21 mouse cellular contexts compared by ENCODE assay signal in genomic region chr12:8878752-8879151, GRCm38 (mm10). TPM values are rescaled to one million over a fixed set of nuclear protein-coding genes. Genes with fewer than 3 reads are reported as not detected.
A peak's percentile ranks its signal among the peaks of the same experiment; 100 is the strongest.
DNase-seq lines count a peak whose midpoint lies in the region; ATAC-seq and TF ChIP-seq lines count a peak whose summit lies in the region.
"Had no signal": no experiment of that assay in that cellular context is flagged by ENCODE, and none has a peak within 500 bp of the region (broad histone marks: within the 10 kb centered on the region; RNA-seq: fewer than 3 reads in every experiment).

No protein-coding gene starts in this region.

- peak; percentile 53 for ATAC-seq in liver, postnatal 0 days
- no peak for ATAC-seq in liver, embryonic 11.5 days (replicated peaks; ENCODE audit: low FRiP score)
- ATAC-seq: activated CD4-positive, CD25-positive, alpha-beta regulatory T cell, adult 4 months; CD4-positive, CD25-positive, alpha-beta regulatory T cell, adult 4 months; Patski had no signal

- TF ChIP-seq POLR2A in liver, adult 2 months (IDR thresholded peaks at IDR 0.05; ENCODE audit: extremely low read depth, insufficient read depth, low read length), result no peak
- TF ChIP-seq POLR2A in lung, adult 2 months (IDR thresholded peaks at IDR 0.05; ENCODE audit: borderline replicate concordance, extremely low read depth, low read depth, low read length), result no peak

- no peak for TF ChIP-seq EP300 in liver, postnatal 0 days (IDR thresholded peaks at IDR 0.05; ENCODE audit: low read depth)

- peak; percentile 93 for DNase-seq in liver, adult 2 months (ENCODE audit: extremely low read depth, low read depth, low spot score)
- DNase-seq in liver, result no peak
- no peak for DNase-seq in liver, postnatal 0 days
- no peak for DNase-seq in liver, embryonic 11.5 days (ENCODE audit: low spot score)
- DNase-seq in limb, embryonic 10.5 days (ENCODE audit: low spot score), result no peak
- no peak for DNase-seq in lung, adult 2 months
- DNase-seq: adrenal gland, adult 2 months; adrenal gland, adult 8-10 months; adrenal gland, postnatal 10 days; adrenal gland, postnatal 14 days; adrenal gland, postnatal 25 days; adrenal gland, postnatal 36 days; B cell, adult 2 months; cerebellum, adult 11 months; cerebellum, adult 11-12 months; cerebellum, adult 18-20 months had no signal

- peak overlapping the region; percentile 24 for H3K27ac ChIP-seq in liver, adult 2 months (replicated peaks; ENCODE audit: insufficient read depth, low read depth, low read length)
- no peak overlapping the region for H3K27ac ChIP-seq in liver, postnatal 0 days (ENCODE audit: low read depth)
- H3K27ac ChIP-seq in liver, embryonic 11.5 days (ENCODE audit: low read depth, low read length), result no peak overlapping the region
- 0 out of 2 replicates have a peak overlapping the region, but pooled peaks have one; percentile 50 for H3K27ac ChIP-seq in limb, embryonic 10.5 days

- no peak overlapping the region for H3K4me2 ChIP-seq in liver, postnatal 0 days (ENCODE audit: low read depth, low read length)
- H3K4me2 ChIP-seq in liver, embryonic 11.5 days, result no peak overlapping the region

- no peak overlapping the region for H3K4me3 ChIP-seq in liver, adult 2 months (ENCODE audit: insufficient read depth, low read depth, low read length)
- H3K4me3 ChIP-seq in liver, postnatal 0 days (ENCODE audit: low read depth, low read length), result no peak overlapping the region
- H3K4me3 ChIP-seq in liver, embryonic 11.5 days (ENCODE audit: low read depth, low read length), result no peak overlapping the region
- H3K4me3 ChIP-seq in limb, embryonic 10.5 days, result no peak overlapping the region
- no peak overlapping the region for H3K4me3 ChIP-seq in lung, adult 2 months (replicated peaks; ENCODE audit: extremely low read depth, low read depth, low read length)

- H3K79me2 ChIP-seq in liver, adult 2 months (ENCODE audit: control insufficient read depth, insufficient read depth, low read length), result no peaks in the 10 kb centered on the region

- WGBS in liver, adult 2 months, result 21% methylated on average over 2 of the region's 2 CpGs
- WGBS in liver, postnatal 0 days (ENCODE audit: insufficient replicate concordance), result 77% methylated on average over 2 of the region's 2 CpGs
- WGBS in liver, embryonic 11.5 days, result 81% methylated on average over 2 of the region's 2 CpGs
- WGBS in limb, embryonic 10.5 days, result 92% methylated on average over 2 of the region's 2 CpGs
- WGBS in lung, adult 2 months, result 85% methylated on average over 2 of the region's 2 CpGs

- H3K27me3 ChIP-seq in liver, adult 2 months (ENCODE audit: control insufficient read depth, insufficient read depth, low read length), result no peaks in the 10 kb centered on the region
- no peaks in the 10 kb centered on the region for H3K27me3 ChIP-seq in liver, postnatal 0 days (ENCODE audit: insufficient read depth, low read length)
- H3K27me3 ChIP-seq in liver, embryonic 11.5 days (replicated peaks; ENCODE audit: control insufficient read depth, insufficient read depth, low read length), result no peaks in the 10 kb centered on the region
- no peaks in the 10 kb centered on the region for H3K27me3 ChIP-seq in limb, embryonic 10.5 days (ENCODE audit: low read depth, poor library complexity, severe bottlenecking)
- H3K27me3 ChIP-seq: CH12.LX, Patski had no signal

- no peak for TF ChIP-seq CTCF in liver, adult 2 months (IDR thresholded peaks at IDR 0.05; ENCODE audit: low read depth, low read length)
- TF ChIP-seq CTCF in liver, postnatal 0 days (IDR thresholded peaks at IDR 0.05; ENCODE audit: low read depth), result no peak
- no peak for TF ChIP-seq CTCF in lung, adult 2 months (IDR thresholded peaks at IDR 0.05; ENCODE audit: insufficient read depth, low read length)

- no peaks in the 10 kb centered on the region for H3K9me3 ChIP-seq in liver, postnatal 0 days (ENCODE audit: low read length)
- H3K9me3 ChIP-seq in liver, embryonic 11.5 days (ENCODE audit: control insufficient read depth, low read length), result no peaks in the 10 kb centered on the region
- no peaks in the 10 kb centered on the region for H3K9me3 ChIP-seq in limb, embryonic 10.5 days (replicated peaks)
- H3K9me3 ChIP-seq: G1E had no signal

- H3K9ac ChIP-seq in liver, adult 2 months (ENCODE audit: low read depth, low read length), result no peak overlapping the region
- H3K9ac ChIP-seq in liver, postnatal 0 days (replicated peaks), result no peak overlapping the region
- no peak overlapping the region for H3K9ac ChIP-seq in liver, embryonic 11.5 days (ENCODE audit: low read depth, low read length)

- peaks cover 32% of the 10 kb centered on the region for H3K4me1 ChIP-seq in liver, adult 2 months (ENCODE audit: control insufficient read depth, insufficient read depth, low read length)
- peaks cover 13% of the 10 kb centered on the region for H3K4me1 ChIP-seq in liver, postnatal 0 days (ENCODE audit: insufficient read depth)
- H3K4me1 ChIP-seq in liver, embryonic 11.5 days (replicated peaks; ENCODE audit: control insufficient read depth, insufficient read depth, low read length), result no peaks in the 10 kb centered on the region; the same call in 1 of the 2 replicates
- peaks cover 34% of the 10 kb centered on the region for H3K4me1 ChIP-seq in limb, embryonic 10.5 days
- peaks cover 5% of the 10 kb centered on the region; the same call in 1 of the 2 replicates for H3K4me1 ChIP-seq in lung, adult 2 months (ENCODE audit: control insufficient read depth, insufficient read depth, low read length)

- H3K36me3 ChIP-seq in liver, adult 2 months (ENCODE audit: control insufficient read depth, insufficient read depth, low read length), result no peaks in the 10 kb centered on the region
- H3K36me3 ChIP-seq in liver, postnatal 0 days (replicated peaks; ENCODE audit: insufficient read depth, low read length), result no peaks in the 10 kb centered on the region
- H3K36me3 ChIP-seq in liver, embryonic 11.5 days (ENCODE audit: control insufficient read depth, insufficient read depth, low read length), result no peaks in the 10 kb centered on the region
- no peaks in the 10 kb centered on the region for H3K36me3 ChIP-seq in limb, embryonic 10.5 days
- H3K36me3 ChIP-seq: G1E had no signal

RNA-seq across cellular contexts. Expression of gene Laptm4a, which starts 42.7 kb away (rescaled TPM):
- total RNA-seq in liver, adult 2 months (2014; rRNA removed), result 197 and 202 TPM in 2 replicates
- polyA plus RNA-seq in liver, adult 2 months (2012; rRNA removed), result 155 TPM in 2 replicates
- 125 and 128 TPM in 2 replicates for polyA plus RNA-seq in liver, postnatal 0 days (2015; fragmentation: Nextera tagmentation; extraction: Ambion mirVana)
- polyA plus RNA-seq in liver, embryonic 11.5 days (2014; fragmentation: Nextera tagmentation; extraction: Ambion mirVana), result 128 and 129 TPM in 2 replicates
- 156 and 185 TPM in 2 replicates for polyA plus RNA-seq in limb, embryonic 10.5 days (2016; fragmentation: Nextera tagmentation; extraction: Ambion mirVana)
- 330 and 363 TPM in 2 replicates for polyA plus RNA-seq in lung, adult 2 months (2012; rRNA removed)

Comparison
In these comparisons a context has a peak if more than half of its experiments do, and no peak if none do; other contexts are left out.
1. H3K27ac ChIP-seq: peak in liver, adult 2 months (single experiment) and limb, embryonic 10.5 days (single experiment); none in liver, postnatal 0 days (single experiment) and liver, embryonic 11.5 days (single experiment).